Mouse (Mus musculus): ENCODE measurements around the gene Agpat3. TPM values are rescaled to one million over a fixed set of nuclear protein-coding genes. Genes with fewer than 3 reads are reported as not detected.

Gene Agpat3
- 46.1 and 48.7 TPM in 2 replicates for polyA plus RNA-seq (2016; fragmentation: Nextera tagmentation; extraction: Ambion mirVana)

GRCm38 (mm10) chr10:78351887-78352665 lies at the start of gene Agpat3:
TSS of gene Agpat3 (minus strand) at chr10:78352489.
- WGBS: 6% methylated on average over 107 of the region's 113 CpGs

GRCm38 (mm10) chr10:78401127-78401526 lies 48.8 kb upstream of the Agpat3 start:
- H3K36me3 ChIP-seq: peaks cover 63% of the 10 kb centered on the region
- H3K9ac ChIP-seq: no peak overlapping the region
- H3K4me1 ChIP-seq (replicated peaks): peaks cover 32% of the 10 kb centered on the region
- no peak overlapping the region for H3K4me3 ChIP-seq
- H3K4me2 ChIP-seq: no peak overlapping the region
- WGBS: 87% methylated on average over 2 of the region's 2 CpGs
- no peak for ATAC-seq (ENCODE audit: insufficient number of reproducible peaks, low FRiP score)
- H3K27me3 ChIP-seq (replicated peaks): no peaks in the 10 kb centered on the region
- no peak overlapping the region for H3K27ac ChIP-seq (ENCODE audit: poor library complexity, severe bottlenecking)
- H3K9me3 ChIP-seq (replicated peaks): no peaks in the 10 kb centered on the region

More at GRCm38 (mm10) chr10:78351887-78352665, at the start of gene Agpat3:
- peak within 1 kb of the TSS; percentile 93 for H3K4me2 ChIP-seq
- no peak within 1 kb of the TSS for H3K27ac ChIP-seq (ENCODE audit: poor library complexity, severe bottlenecking)
- peak; percentile 75 for ATAC-seq (ENCODE audit: insufficient number of reproducible peaks, low FRiP score)
- peaks cover 18% of the 10 kb centered on the region for H3K4me1 ChIP-seq (replicated peaks)
- peak within 1 kb of the TSS; percentile 99 for H3K9ac ChIP-seq
- H3K27me3 ChIP-seq (replicated peaks): no peaks in the 10 kb centered on the region
- H3K4me3 ChIP-seq: peak within 1 kb of the TSS; percentile 99
- no peaks in the 10 kb centered on the region for H3K9me3 ChIP-seq (replicated peaks)
- no peaks in the 10 kb centered on the region for H3K36me3 ChIP-seq

DNA sequence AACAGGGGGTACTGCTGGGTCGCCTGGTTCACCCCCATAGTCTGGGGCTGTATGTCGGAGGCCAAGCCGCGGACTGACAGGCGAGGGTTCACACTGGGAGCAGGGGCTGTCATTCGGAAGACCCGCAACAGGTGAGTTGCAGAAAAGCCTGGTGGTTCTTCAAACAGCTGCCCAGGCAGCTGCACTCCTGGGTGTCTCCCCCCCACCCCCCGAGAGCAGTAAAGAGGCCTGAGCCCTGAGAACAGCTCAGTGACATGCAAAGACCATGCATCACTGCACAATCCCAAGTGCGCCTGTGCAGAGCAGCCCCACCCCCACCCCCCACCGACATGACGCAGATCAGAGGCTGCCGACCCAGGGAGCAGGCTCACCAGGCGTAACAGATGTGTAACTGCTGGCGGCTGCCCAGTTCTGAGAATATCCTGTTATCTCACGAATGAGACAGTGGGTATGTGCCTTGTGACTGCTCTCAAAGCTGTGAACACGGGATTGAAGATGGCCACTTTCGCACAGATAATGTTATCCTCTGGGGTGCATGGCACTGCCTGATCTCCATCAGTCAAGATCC lies 46.9 kb upstream of the Agpat3 start:
- ATAC-seq (ENCODE audit: insufficient number of reproducible peaks, low FRiP score): peak; percentile 36

GRCm38 (mm10) chr10:78396625-78396885 lies 44.3 kb upstream of the Agpat3 start:
- no peak overlapping the region for H3K9ac ChIP-seq
- no peak for ATAC-seq (ENCODE audit: insufficient number of reproducible peaks, low FRiP score)
- H3K4me2 ChIP-seq: no peak overlapping the region
- 53% methylated on average over 4 of the region's 4 CpGs for WGBS
- H3K36me3 ChIP-seq: peaks cover 19% of the 10 kb centered on the region
- no peaks in the 10 kb centered on the region for H3K9me3 ChIP-seq (replicated peaks)
- H3K27me3 ChIP-seq (replicated peaks): peaks cover 12% of the 10 kb centered on the region
- H3K4me1 ChIP-seq (replicated peaks): peaks cover 39% of the 10 kb centered on the region
- no peak overlapping the region for H3K27ac ChIP-seq (ENCODE audit: poor library complexity, severe bottlenecking)
- H3K4me3 ChIP-seq: no peak overlapping the region

More for the DNA sequence above, 46.9 kb upstream of the Agpat3 start:
- Histone ChIP-seq H3K4me3 (no peak overlapping the region), H3K9ac (no peak overlapping the region), H3K4me1 (replicated peaks) (peaks cover 32% of the 10 kb centered on the region), H3K36me3 (peaks cover 45% of the 10 kb centered on the region), H3K27me3 (replicated peaks) (no peaks in the 10 kb centered on the region), H3K9me3 (replicated peaks) (no peaks in the 10 kb centered on the region), H3K27ac (ENCODE audit: poor library complexity, severe bottlenecking) (peak overlapping the region; percentile 66), H3K4me2 (peak overlapping the region; percentile 32; the same call in 1 of the 2 replicates)
- WGBS: 35% methylated on average over 17 of the region's 17 CpGs

- no peak overlapping the region for H3K4me2 ChIP-seq
- H3K27me3 ChIP-seq (replicated peaks): peaks cover 17% of the 10 kb centered on the region
- WGBS: 12% methylated on average over 17 of the region's 17 CpGs
- H3K4me1 ChIP-seq (replicated peaks): peaks cover 35% of the 10 kb centered on the region
- H3K27ac ChIP-seq (ENCODE audit: poor library complexity, severe bottlenecking): no peak overlapping the region
- H3K36me3 ChIP-seq: peaks cover 14% of the 10 kb centered on the region
- ATAC-seq (ENCODE audit: insufficient number of reproducible peaks, low FRiP score): 0 out of 2 replicates have a peak, but pooled peaks have one; percentile 19
- H3K9me3 ChIP-seq (replicated peaks): no peaks in the 10 kb centered on the region
- no peak overlapping the region for H3K4me3 ChIP-seq
- H3K9ac ChIP-seq: no peak overlapping the region
These were observed 43.7 kb upstream of the Agpat3 start for GRCm38 (mm10) chr10:78395819-78396624.

- peaks cover 29% of the 10 kb centered on the region for H3K4me1 ChIP-seq (replicated peaks)
- H3K9ac ChIP-seq: no peak overlapping the region
- H3K36me3 ChIP-seq: peaks cover 7% of the 10 kb centered on the region; the same call in 1 of the 2 replicates
- no peaks in the 10 kb centered on the region for H3K9me3 ChIP-seq (replicated peaks)
- WGBS: 79% methylated on average over 3 of the region's 3 CpGs
- H3K27ac ChIP-seq (ENCODE audit: poor library complexity, severe bottlenecking): no peak overlapping the region
- no peak overlapping the region for H3K4me2 ChIP-seq
- H3K4me3 ChIP-seq: no peak overlapping the region
- ATAC-seq (ENCODE audit: insufficient number of reproducible peaks, low FRiP score): no peak
- peaks cover 24% of the 10 kb centered on the region for H3K27me3 ChIP-seq (replicated peaks)
These were observed 43.1 kb upstream of the Agpat3 start for GRCm38 (mm10) chr10:78395377-78395776.

DNA sequence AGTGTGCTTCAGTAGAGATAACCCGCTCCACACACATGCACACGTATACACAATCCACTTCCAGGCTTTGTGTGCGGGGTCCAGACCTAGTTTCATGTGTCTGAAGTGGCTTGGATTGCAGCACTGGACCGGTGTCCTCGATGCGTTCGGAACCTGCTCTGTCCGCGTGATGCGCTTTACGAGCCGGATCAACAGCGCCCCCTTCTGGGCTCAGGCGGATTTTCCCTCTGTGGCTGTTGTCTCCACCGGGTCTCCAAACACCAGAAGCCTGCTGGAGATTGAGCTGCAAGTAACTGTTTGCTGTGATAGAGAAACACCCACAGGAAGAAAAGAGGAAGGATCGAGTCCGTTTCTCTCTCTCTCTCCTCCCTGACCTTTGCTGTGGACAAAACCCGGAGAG lies 39.8 kb upstream of the Agpat3 start:
- peaks cover 45% of the 10 kb centered on the region for H3K27me3 ChIP-seq (replicated peaks)
- H3K9me3 ChIP-seq (replicated peaks): no peaks in the 10 kb centered on the region
- H3K4me2 ChIP-seq: peak overlapping the region; percentile 52
- peak overlapping the region; percentile 14; the same call in 1 of the 2 replicates for H3K4me3 ChIP-seq
- peaks cover 9% of the 10 kb centered on the region; the same call in 1 of the 2 replicates for H3K4me1 ChIP-seq (replicated peaks)
- H3K36me3 ChIP-seq: no peaks in the 10 kb centered on the region
- no peak for ATAC-seq (ENCODE audit: insufficient number of reproducible peaks, low FRiP score)
- 3% methylated on average over 18 of the region's 18 CpGs for WGBS
- H3K27ac ChIP-seq (ENCODE audit: poor library complexity, severe bottlenecking): no peak overlapping the region
- H3K9ac ChIP-seq: no peak overlapping the region

DNA sequence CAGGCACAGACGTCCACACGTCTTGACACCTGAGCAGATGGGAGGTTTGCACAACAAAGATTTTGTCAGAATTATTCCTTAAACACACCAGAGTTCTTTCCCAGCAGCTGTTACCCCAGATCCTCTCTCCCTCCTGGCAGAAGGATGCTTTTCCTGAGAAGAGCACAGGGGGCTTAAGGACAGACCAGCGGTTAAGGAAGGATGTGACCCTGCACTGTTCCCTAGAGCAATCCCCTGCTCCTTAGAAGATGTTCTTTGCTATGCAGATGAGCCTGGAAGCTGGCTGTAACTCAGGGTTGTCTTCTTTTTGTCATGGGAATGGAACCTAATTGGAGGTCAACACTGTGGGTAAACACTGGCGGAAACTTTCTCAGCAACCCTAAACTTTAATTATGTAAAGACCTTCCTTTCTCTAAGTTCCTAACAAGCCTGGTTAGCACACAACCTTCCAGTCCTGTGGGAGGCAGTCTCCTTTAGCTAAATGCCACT lies 38.7 kb upstream of the Agpat3 start:
- H3K27ac ChIP-seq (ENCODE audit: poor library complexity, severe bottlenecking): no peak overlapping the region
- H3K9me3 ChIP-seq (replicated peaks): no peaks in the 10 kb centered on the region
- peaks cover 7% of the 10 kb centered on the region; the same call in 1 of the 2 replicates for H3K4me1 ChIP-seq (replicated peaks)
- ATAC-seq (ENCODE audit: insufficient number of reproducible peaks, low FRiP score): no peak
- peaks cover 45% of the 10 kb centered on the region for H3K27me3 ChIP-seq (replicated peaks)
- no peak overlapping the region for H3K9ac ChIP-seq
- H3K4me3 ChIP-seq: no peak overlapping the region
- no peaks in the 10 kb centered on the region for H3K36me3 ChIP-seq
- WGBS: 28% methylated on average over 4 of the region's 4 CpGs
- H3K4me2 ChIP-seq: no peak overlapping the region

- peaks cover 45% of the 10 kb centered on the region for H3K27me3 ChIP-seq (replicated peaks)
- H3K27ac ChIP-seq (ENCODE audit: poor library complexity, severe bottlenecking): no peak overlapping the region
- H3K36me3 ChIP-seq: no peaks in the 10 kb centered on the region
- ATAC-seq (ENCODE audit: insufficient number of reproducible peaks, low FRiP score): no peak
- no peak overlapping the region for H3K4me3 ChIP-seq
- H3K9me3 ChIP-seq (replicated peaks): no peaks in the 10 kb centered on the region
- no peak overlapping the region for H3K9ac ChIP-seq
- WGBS: 55% methylated on average over 20 of the region's 20 CpGs
- peaks cover 7% of the 10 kb centered on the region; the same call in 1 of the 2 replicates for H3K4me1 ChIP-seq (replicated peaks)
- H3K4me2 ChIP-seq: no peak overlapping the region
These were observed 36.1 kb upstream of the Agpat3 start for GRCm38 (mm10) chr10:78388216-78388980.

DNA sequence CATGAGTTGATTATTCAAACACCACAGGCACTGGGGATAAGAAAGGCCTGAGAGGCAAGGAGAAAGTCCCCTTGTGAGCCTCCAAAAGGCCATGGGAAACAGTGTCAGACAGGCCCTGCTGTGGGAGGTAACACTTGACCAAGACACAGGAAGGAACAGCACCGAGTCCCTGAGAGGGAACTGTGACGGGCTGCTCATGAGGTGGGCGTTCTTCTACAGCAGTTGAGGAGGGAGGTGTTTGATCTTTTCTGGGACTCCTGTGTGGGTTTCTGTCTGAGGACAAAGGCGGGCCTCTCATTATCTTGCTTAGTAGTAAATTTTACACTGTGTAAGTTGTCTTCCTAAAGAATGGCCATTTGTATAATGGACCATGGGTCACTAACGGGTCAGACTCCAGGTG lies 33.2 kb upstream of the Agpat3 start:
- Histone ChIP-seq H3K27ac (ENCODE audit: poor library complexity, severe bottlenecking) (no peak overlapping the region), H3K36me3 (no peaks in the 10 kb centered on the region), H3K4me1 (replicated peaks) (no peaks in the 10 kb centered on the region), H3K9ac (no peak overlapping the region), H3K4me2 (no peak overlapping the region), H3K9me3 (replicated peaks) (no peaks in the 10 kb centered on the region), H3K4me3 (no peak overlapping the region), H3K27me3 (replicated peaks) (peaks cover 23% of the 10 kb centered on the region)
- ATAC-seq (ENCODE audit: insufficient number of reproducible peaks, low FRiP score): no peak
- WGBS: 58% methylated on average over 5 of the region's 5 CpGs
